Mouse (Mus musculus) testis, adult 2 months (tissue): Measurements from ENCODE around the gene Clec2h. TPM values are rescaled to one million over a fixed set of nuclear protein-coding genes. Genes with fewer than 3 reads are reported as not detected.
"Not testable (repeated sequence)": the region's sequence is repeated elsewhere in the genome, so short reads cannot be mapped to it uniquely, and the experiment has no call there.

ENCODE experiments used
- H3K27ac ChIP-seq: fragments of 200-500 bp; 2 replicates; pipeline ENCODE4 v1.5.1; 2012; ENCODE audit warnings: low read depth, low read length; ENCODE audit not compliant: control insufficient read depth, insufficient read depth
- H3K27me3 ChIP-seq: fragments of 200-500 bp; 2 replicates; pipeline ENCODE4 v1.6.1; 2012; ENCODE audit warnings: mild to moderate bottlenecking, low read length, moderate library complexity; ENCODE audit not compliant: control insufficient read depth, insufficient read depth
- H3K36me3 ChIP-seq: fragments of 200-500 bp; 2 replicates; pipeline ENCODE4 v1.6.1; 2012; ENCODE audit warnings: mild to moderate bottlenecking, low read length; ENCODE audit not compliant: control insufficient read depth, insufficient read depth
- H3K4me1 ChIP-seq: fragments of 200-500 bp; 2 replicates; pipeline ENCODE4 v1.6.1; 2012; ENCODE audit warnings: low read length; ENCODE audit not compliant: control insufficient read depth, insufficient read depth
- H3K4me3 ChIP-seq: fragments of 200-500 bp; 2 replicates; pipeline ENCODE4 v1.5.1; 2012; ENCODE audit warnings: low read depth, mild to moderate bottlenecking, low read length, moderate library complexity, mixed read lengths; ENCODE audit not compliant: control insufficient read depth
- CTCF ChIP-seq: fragments of 200-500 bp; IDR thresholded peaks from 2 replicates; pipeline ENCODE4 v1.5.1; 2012; ENCODE audit warnings: low read depth, mild to moderate bottlenecking, inconsistent platforms, low read length, moderate library complexity; ENCODE audit not compliant: control insufficient read depth, insufficient read depth, insufficient replicate concordance
- POLR2A ChIP-seq: fragments of 200-500 bp; IDR thresholded peaks from 2 replicates; pipeline ENCODE4 v1.6.1; 2012; ENCODE audit warnings: low read depth, mild to moderate bottlenecking, inconsistent platforms, low read length, moderate library complexity; ENCODE audit not compliant: control insufficient read depth
- polyA plus RNA-seq: library from polyadenylated mRNA; depleted of rRNA; stranded (reverse); fragments of >200 nt; gene quantifications from 2 replicates; pipeline ENCODE4 v1.2.3, GENCODE M21; 2012

Clec2h gene
- polyA plus RNA-seq, 1 experiment = 0.10 TPM

DNA sequence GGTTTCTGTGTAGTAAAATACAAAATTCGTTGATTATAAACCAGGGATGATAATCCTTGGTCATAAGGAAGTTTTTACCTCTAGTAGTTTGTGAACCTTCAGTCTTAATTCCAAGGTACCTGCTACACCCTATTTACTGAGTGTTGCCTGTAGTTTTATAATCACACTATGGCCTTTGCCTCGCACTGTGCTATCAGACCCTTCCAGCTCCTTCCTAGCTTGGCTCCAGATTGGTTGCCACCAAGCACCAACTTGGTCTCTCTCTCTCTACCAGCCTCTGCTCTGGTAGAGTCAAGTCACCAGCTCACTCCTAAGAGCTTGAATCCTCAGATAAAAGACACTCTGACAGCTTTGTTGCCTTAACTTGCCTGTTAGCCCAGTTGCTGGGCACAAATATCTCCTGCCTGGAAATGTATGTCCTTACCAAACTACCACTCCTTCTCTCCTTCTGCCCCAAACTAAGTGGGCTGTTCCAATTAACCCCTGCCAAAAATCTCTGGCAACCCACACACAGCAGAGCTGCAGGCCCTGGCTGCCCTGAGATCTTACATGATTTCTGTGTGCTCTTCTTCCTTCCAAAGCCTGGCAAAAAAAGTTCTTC, 21.0 kb upstream of the Clec2h start:
- Histone ChIP-seq H3K27me3 (no peaks in the 10 kb centered on the region), H3K36me3 (no peaks in the 10 kb centered on the region), H3K27ac (no peak overlapping the region), H3K4me1 (no peaks in the 10 kb centered on the region), H3K4me3 (no peak overlapping the region)
- TF ChIP-seq CTCF = no peak
- no peak for TF ChIP-seq POLR2A

- TF ChIP-seq POLR2A = no peak
- no peak for TF ChIP-seq CTCF
- H3K36me3 ChIP-seq = no peaks in the 10 kb centered on the region
- H3K4me3 ChIP-seq = no peak overlapping the region
- no peak overlapping the region for H3K27ac ChIP-seq
- H3K27me3 ChIP-seq = no peaks in the 10 kb centered on the region
- H3K4me1 ChIP-seq = no peaks in the 10 kb centered on the region
Measured at GRCm38 (mm10) chr6:128643999-128644398, 18.2 kb upstream of the Clec2h start.

DNA sequence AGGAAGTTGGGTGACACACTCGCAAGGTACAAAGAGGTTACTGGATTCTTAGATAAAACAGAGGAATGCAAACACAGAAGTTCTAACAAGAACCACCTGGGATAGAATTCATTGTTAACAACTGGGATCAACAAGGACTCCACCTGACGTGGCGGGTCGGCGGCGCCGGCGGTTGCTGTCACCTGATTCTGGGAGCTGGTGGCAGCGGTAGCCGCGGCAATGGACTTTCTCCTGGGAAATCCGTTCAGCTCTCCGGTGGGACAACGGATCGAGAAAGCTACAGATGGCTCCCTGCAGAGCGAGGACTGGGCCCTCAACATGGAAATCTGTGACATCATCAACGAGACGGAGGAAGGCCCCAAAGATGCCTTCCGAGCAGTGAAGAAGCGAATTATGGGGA, 17.5 kb upstream of the Clec2h start:
- not testable (repeated sequence) for H3K36me3 ChIP-seq, H3K27ac ChIP-seq, H3K4me1 ChIP-seq, H3K4me3 ChIP-seq, H3K27me3 ChIP-seq

DNA sequence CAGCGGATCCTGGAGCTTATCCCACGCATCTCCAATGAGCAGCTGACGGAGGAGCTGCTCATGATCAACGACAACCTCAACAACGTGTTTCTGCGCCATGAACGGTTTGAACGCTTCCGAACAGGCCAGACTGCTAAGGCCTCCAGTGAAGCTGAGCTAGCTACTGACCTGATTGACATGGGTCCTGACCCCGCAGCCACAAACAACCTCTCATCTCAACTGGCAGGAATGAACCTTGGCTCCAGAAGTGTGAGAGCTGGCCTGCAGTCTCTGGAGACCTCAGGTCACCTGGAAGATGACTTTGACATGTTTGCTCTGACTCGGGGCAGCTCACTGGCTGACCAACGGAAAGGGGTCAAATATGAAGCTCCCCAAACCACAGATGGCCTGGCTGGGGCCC, 16.5 kb upstream of the Clec2h start:
- not testable (repeated sequence) for H3K27ac ChIP-seq, H3K4me1 ChIP-seq, H3K4me3 ChIP-seq, H3K36me3 ChIP-seq, H3K27me3 ChIP-seq

DNA sequence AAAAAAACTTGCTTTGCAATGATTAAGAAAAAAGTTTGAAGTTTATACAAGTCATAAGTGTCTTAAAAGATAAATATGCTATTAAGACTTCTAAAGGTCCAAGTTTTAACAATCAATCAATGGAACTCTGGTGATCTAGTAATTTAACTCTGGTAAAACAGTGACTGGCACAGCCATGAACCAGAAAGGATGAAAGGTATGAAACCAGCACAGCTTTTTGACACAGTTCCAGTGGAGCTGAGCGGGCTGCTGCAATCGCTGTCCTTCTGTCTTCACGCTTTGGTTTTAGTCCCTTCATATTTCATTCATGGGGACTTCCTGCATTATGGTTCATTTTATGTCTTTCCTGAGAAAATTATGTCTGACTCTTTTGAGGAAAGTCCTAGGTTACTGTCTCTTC, 12.5 kb upstream of the Clec2h start:
- Histone ChIP-seq H3K27ac (no peak overlapping the region), H3K36me3 (no peaks in the 10 kb centered on the region), H3K4me3 (no peak overlapping the region), H3K4me1 (no peaks in the 10 kb centered on the region), H3K27me3 (no peaks in the 10 kb centered on the region)
- TF ChIP-seq POLR2A = no peak
- TF ChIP-seq CTCF = no peak

DNA sequence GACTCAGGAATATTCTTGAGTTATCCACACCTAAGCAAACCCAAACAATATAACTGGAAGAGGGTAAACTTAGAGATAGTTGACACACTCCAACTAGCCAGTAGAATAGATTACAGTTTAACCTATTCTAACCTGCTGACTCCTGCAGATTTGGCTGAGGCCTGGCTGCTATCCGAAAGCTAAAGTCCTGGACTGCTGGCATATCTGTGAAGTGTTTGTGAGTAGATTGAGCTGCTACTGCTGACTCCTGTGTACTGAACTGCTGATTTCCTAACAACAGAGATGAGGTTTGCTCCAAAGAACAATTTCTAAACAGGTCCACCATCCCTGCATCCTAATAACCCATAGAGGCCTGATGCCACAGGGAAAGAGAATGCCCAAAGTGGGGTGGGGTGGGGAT, 12.0 kb upstream of the Clec2h start:
- Histone ChIP-seq H3K4me1 (no peaks in the 10 kb centered on the region), H3K27me3 (no peaks in the 10 kb centered on the region), H3K36me3 (no peaks in the 10 kb centered on the region), H3K4me3 (no peak overlapping the region), H3K27ac (no peak overlapping the region)
- no peak for TF ChIP-seq CTCF

- not testable (repeated sequence) for H3K4me1 ChIP-seq, H3K27me3 ChIP-seq, H3K4me3 ChIP-seq, H3K36me3 ChIP-seq, H3K27ac ChIP-seq
Measured at GRCm38 (mm10) chr6:128650827-128651226, 11.4 kb upstream of the Clec2h start.

DNA sequence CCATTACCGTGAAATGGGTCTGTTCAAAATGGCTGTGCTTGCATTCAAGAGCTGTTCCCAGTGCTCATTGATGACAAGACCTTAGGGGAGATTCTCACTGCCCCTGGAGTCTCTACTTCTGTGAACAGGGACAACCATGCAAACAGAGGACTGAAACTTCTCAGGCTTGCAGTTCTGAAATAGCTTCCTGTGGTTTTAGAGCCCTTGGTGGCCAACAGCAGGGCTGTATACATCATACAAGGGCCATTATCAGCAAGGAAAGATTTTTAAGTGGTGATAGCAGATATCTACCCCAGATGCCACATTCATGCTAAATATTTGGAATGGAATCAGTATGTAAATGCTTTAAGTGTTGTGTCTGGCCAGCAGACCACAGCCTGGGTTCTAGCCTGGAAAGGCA, 9.2 kb upstream of the Clec2h start:
- Histone ChIP-seq H3K4me1 (no peaks in the 10 kb centered on the region), H3K27ac (no peak overlapping the region), H3K36me3 (no peaks in the 10 kb centered on the region), H3K4me3 (no peak overlapping the region), H3K27me3 (no peaks in the 10 kb centered on the region)
- TF ChIP-seq POLR2A = no peak
- TF ChIP-seq CTCF = no peak
